7 mouse cellular contexts compared by ENCODE assay signal in genomic region chr13:74245214-74245898, GRCm38 (mm10). TPM values are rescaled to one million over a fixed set of nuclear protein-coding genes. Genes with fewer than 3 reads are reported as not detected.
A peak's percentile ranks its signal among the peaks of the same experiment; 100 is the strongest.
DNase-seq lines count a peak whose midpoint lies in the region; ATAC-seq and TF ChIP-seq lines count a peak whose summit lies in the region.

No protein-coding gene starts in this region.

- peak overlapping the region; percentile 68 for H3K27ac ChIP-seq in embryonic facial prominence, embryonic 13.5 days
- H3K27ac ChIP-seq in heart, adult 2 months = peak overlapping the region; percentile 58
- no peak overlapping the region for H3K27ac ChIP-seq in limb, embryonic 11.5 days (replicated peaks; ENCODE audit: low read depth, low read length)
- no peak overlapping the region for H3K27ac ChIP-seq in midbrain, embryonic 15.5 days

- intact Hi-C loops in heart, adult 2 months (cut with DNase I) = loop anchor here (5.0 kb wide), 1 partner anchor 52 kb away; no protein-coding TSS in a partner anchor

- no peak for TF ChIP-seq POLR2A in heart, adult 2 months (IDR thresholded peaks at IDR 0.05; ENCODE audit: insufficient read depth, low read depth, low read length)

- no peak overlapping the region for H3K4me3 ChIP-seq in embryonic facial prominence, embryonic 13.5 days
- peak overlapping the region; percentile 23; the same call in 1 of the 2 replicates for H3K4me3 ChIP-seq in heart, adult 2 months
- H3K4me3 ChIP-seq in limb, embryonic 11.5 days (ENCODE audit: low read depth, low read length) = no peak overlapping the region
- H3K4me3 ChIP-seq in midbrain, embryonic 15.5 days = no peak overlapping the region

- H3K9ac ChIP-seq in embryonic facial prominence, embryonic 13.5 days = 0 out of 2 replicates have a peak overlapping the region, but pooled peaks have one; percentile 12
- H3K9ac ChIP-seq in heart, adult 2 months (ENCODE audit: low read depth, low read length) = no peak overlapping the region
- no peak overlapping the region for H3K9ac ChIP-seq in limb, embryonic 11.5 days (ENCODE audit: low read length)
- H3K9ac ChIP-seq in midbrain, embryonic 15.5 days = no peak overlapping the region

- peaks cover 10% of the 10 kb centered on the region for H3K4me1 ChIP-seq in embryonic facial prominence, embryonic 13.5 days
- peaks cover 8% of the 10 kb centered on the region for H3K4me1 ChIP-seq in heart, adult 2 months (ENCODE audit: control insufficient read depth, insufficient read depth, low read length)
- no peaks in the 10 kb centered on the region for H3K4me1 ChIP-seq in limb, embryonic 11.5 days (ENCODE audit: control insufficient read depth, insufficient read depth, low read length)
- peaks cover 9% of the 10 kb centered on the region for H3K4me1 ChIP-seq in midbrain, embryonic 15.5 days

- peak; percentile 28; the same call in 1 of the 2 replicates for TF ChIP-seq EP300 in heart, adult 2 months (IDR thresholded peaks at IDR 0.05; ENCODE audit: insufficient read depth, low read depth, low read length)

- no peaks in the 10 kb centered on the region for H3K36me3 ChIP-seq in embryonic facial prominence, embryonic 13.5 days
- no peaks in the 10 kb centered on the region for H3K36me3 ChIP-seq in heart, adult 2 months (ENCODE audit: control insufficient read depth, insufficient read depth, low read length)
- no peaks in the 10 kb centered on the region for H3K36me3 ChIP-seq in limb, embryonic 11.5 days (ENCODE audit: control insufficient read depth, insufficient read depth, low read length)
- no peaks in the 10 kb centered on the region for H3K36me3 ChIP-seq in midbrain, embryonic 15.5 days (replicated peaks)

- no peak for TF ChIP-seq CTCF in heart, adult 2 months (IDR thresholded peaks at IDR 0.05)

- no peaks in the 10 kb centered on the region; the same call in 1 of the 2 replicates for H3K27me3 ChIP-seq in embryonic facial prominence, embryonic 13.5 days
- no peaks in the 10 kb centered on the region for H3K27me3 ChIP-seq in heart, adult 2 months (ENCODE audit: control insufficient read depth, insufficient read depth, low read length)
- H3K27me3 ChIP-seq in limb, embryonic 11.5 days (ENCODE audit: control insufficient read depth, insufficient read depth, low read length) = no peaks in the 10 kb centered on the region
- no peaks in the 10 kb centered on the region for H3K27me3 ChIP-seq in midbrain, embryonic 15.5 days (replicated peaks)

- H3K79me2 ChIP-seq in heart, adult 2 months (replicated peaks; ENCODE audit: control insufficient read depth, insufficient read depth, low read length) = no peaks in the 10 kb centered on the region

- H3K9me3 ChIP-seq in embryonic facial prominence, embryonic 13.5 days = no peaks in the 10 kb centered on the region
- H3K9me3 ChIP-seq in limb, embryonic 11.5 days (ENCODE audit: control insufficient read depth, low read length) = no peaks in the 10 kb centered on the region
- no peaks in the 10 kb centered on the region for H3K9me3 ChIP-seq in midbrain, embryonic 15.5 days

- ATAC-seq in embryonic facial prominence, embryonic 13.5 days (ENCODE audit: insufficient number of reproducible peaks, insufficient read depth, low FRiP score, low TSS enrichment, low read depth) = peak; percentile 79
- peak; percentile 91 for ATAC-seq in limb, embryonic 11.5 days (ENCODE audit: insufficient number of reproducible peaks, low FRiP score, low TSS enrichment, low read depth)
- peak; percentile 98 for ATAC-seq in midbrain, embryonic 15.5 days (replicated peaks)

- peak; percentile 86 for DNase-seq in adrenal gland, postnatal 10 days
- DNase-seq in heart, adult 2 months = peak; percentile 69 to 82
- peak; percentile 46 for DNase-seq in kidney, adult 18-20 months
- DNase-seq in limb, embryonic 11.5 days (ENCODE audit: low spot score) = peak; percentile 78
- DNase-seq in telencephalon, adult 2 months (ENCODE audit: low read depth, low spot score) = peak; percentile 55

- peak overlapping the region; percentile 48 for H3K4me2 ChIP-seq in embryonic facial prominence, embryonic 13.5 days
- no peak overlapping the region for H3K4me2 ChIP-seq in limb, embryonic 11.5 days (ENCODE audit: low read depth, severe bottlenecking)
- peak overlapping the region; percentile 40 for H3K4me2 ChIP-seq in midbrain, embryonic 15.5 days

- 21% methylated on average over 17 of the region's 17 CpGs for WGBS in embryonic facial prominence, embryonic 13.5 days
- 10% methylated on average over 17 of the region's 17 CpGs for WGBS in heart, adult 2 months
- 41% methylated on average over 17 of the region's 17 CpGs for WGBS in limb, embryonic 11.5 days
- WGBS in midbrain, embryonic 15.5 days = 21% methylated on average over 17 of the region's 17 CpGs

RNA-seq across cellular contexts. Expression of gene Exoc3, which starts 36.8 kb away (rescaled TPM):
- total RNA-seq in adrenal gland, postnatal 10 days (2021) = 10 to 100 TPM; 47.3 to 53.5 TPM
- 76.9 and 91.6 TPM in 2 replicates for polyA plus RNA-seq in embryonic facial prominence, embryonic 13.5 days (2015; fragmentation: Nextera tagmentation; extraction: Ambion mirVana)
- 10 to 100 TPM; 47.5 to 54.1 TPM for total RNA-seq in heart, adult 2 months (2021)
- polyA plus RNA-seq in heart, adult 2 months (2012; rRNA removed) = 51.2 and 69.8 TPM in 2 replicates
- polyA plus RNA-seq in limb, embryonic 11.5 days (2014; fragmentation: Nextera tagmentation; extraction: Ambion mirVana) = 80.7 and 85.2 TPM in 2 replicates
- polyA plus RNA-seq in midbrain, embryonic 15.5 days (2015; fragmentation: Nextera tagmentation; extraction: Ambion mirVana) = 128 and 145 TPM in 2 replicates

RNA-seq across cellular contexts. Expression of gene Ahrr, which starts 46.8 kb away (rescaled TPM):
- 1 to 10 TPM in 1 of 2 experiments, under 1 TPM in 1; 0.81 to 2.3 TPM for total RNA-seq in adrenal gland, postnatal 10 days (2021)
- polyA plus RNA-seq in embryonic facial prominence, embryonic 13.5 days (2015; fragmentation: Nextera tagmentation; extraction: Ambion mirVana) = 1.9 and 2.1 TPM in 2 replicates
- under 1 TPM; 0.89 to 0.91 TPM for total RNA-seq in heart, adult 2 months (2021)
- 1.2 and 2.7 TPM in 2 replicates for polyA plus RNA-seq in heart, adult 2 months (2012; rRNA removed)
- 0.96 and 1.3 TPM in 2 replicates for polyA plus RNA-seq in limb, embryonic 11.5 days (2014; fragmentation: Nextera tagmentation; extraction: Ambion mirVana)
- polyA plus RNA-seq in midbrain, embryonic 15.5 days (2015; fragmentation: Nextera tagmentation; extraction: Ambion mirVana) = 0.43 and 0.88 TPM in 2 replicates

Comparison
In these comparisons a context has a peak if more than half of its experiments do, and no peak if none do; other contexts are left out.
1. H3K27ac ChIP-seq: peak in embryonic facial prominence, embryonic 13.5 days (single experiment) and heart, adult 2 months (single experiment); none in limb, embryonic 11.5 days (single experiment) and midbrain, embryonic 15.5 days (single experiment).
2. Peak in every context shown above with its lines, with median percentiles within 50 percentile points of each other: DNase-seq and ATAC-seq.